Mouse (Mus musculus) heart, postnatal 0 days (tissue): ENCODE results near the gene Olfr553.

Source experiments
- CTCF ChIP-seq: IDR thresholded peaks from 2 replicates; pipeline ENCODE4 v1.5.1; 2016; ENCODE audit warnings: antibody characterized with exemption, control low read depth, low read depth
- EP300 ChIP-seq: IDR thresholded peaks from 2 replicates; pipeline ENCODE4 v1.6.1; 2016; ENCODE audit warnings: antibody characterized with exemption, low read depth

GRCm38 (mm10) chr7:102618118-102618517 is at the start of gene Olfr553:
- TF ChIP-seq CTCF (no peak), EP300 (no peak)
